Mouse (Mus musculus): ENCODE data around the gene Gtpbp8.

- TF ChIP-seq CTCF (IDR thresholded peaks at IDR 0.05; ENCODE audit: extremely low read depth, insufficient read depth, low read length) (no peak), POLR2A (IDR thresholded peaks at IDR 0.05; ENCODE audit: extremely low read depth, insufficient read depth, low read length) (no peak)
Measured at GRCm38 (mm10) chr16:44719349-44719748, 26.8 kb downstream of the Gtpbp8 start.

Data from cortical plate, adult 2 months (tissue).